Mouse (Mus musculus): ENCODE data around the gene Olfr713. TPM values are rescaled to one million over a fixed set of nuclear protein-coding genes. Genes with fewer than 3 reads are reported as not detected.

The Olfr713 gene
- polyA plus RNA-seq (2014; fragmentation: Nextera tagmentation; extraction: Ambion mirVana): not detected in 2 replicates

DNA sequence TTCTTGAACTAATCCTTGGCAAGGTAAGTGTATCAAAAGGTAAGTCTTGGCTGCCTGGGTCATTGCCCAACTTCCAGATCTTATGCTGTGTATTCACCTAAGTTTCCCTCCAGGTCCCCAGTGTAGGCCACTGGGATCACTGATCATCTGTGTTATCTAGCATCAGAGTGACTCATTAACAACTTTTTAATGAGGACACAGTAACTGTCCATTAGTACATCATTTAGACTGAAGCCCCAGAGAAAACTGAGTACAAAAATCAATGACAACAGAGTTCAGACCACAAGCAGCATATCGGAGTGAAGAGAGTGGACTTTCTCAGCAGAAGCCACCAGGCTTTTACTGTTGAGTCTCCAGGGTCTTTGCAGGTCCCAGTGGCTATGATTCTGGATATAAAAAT is at the start of gene Olfr713:
Olfr713 (plus strand) TSS at position 301 of the 400 bp plus-strand sequence.
- H3K36me3 ChIP-seq (ENCODE audit: control insufficient read depth, insufficient read depth, low read length): no peaks in the 10 kb centered on the region
- H3K9ac ChIP-seq (ENCODE audit: low read length): no peak within 1 kb of the TSS
- no peak within 1 kb of the TSS for H3K27ac ChIP-seq (ENCODE audit: low read depth, low read length)
- DNase-seq (ENCODE audit: low spot score, missing footprints) (no peak), ATAC-seq (ENCODE audit: low FRiP score) (no peak)
- H3K9me3 ChIP-seq (ENCODE audit: control insufficient read depth, low read length): no peaks in the 10 kb centered on the region
- H3K4me3 ChIP-seq (ENCODE audit: low read depth, low read length): no peak within 1 kb of the TSS
- H3K4me1 ChIP-seq (ENCODE audit: control insufficient read depth, insufficient read depth, low read length): no peaks in the 10 kb centered on the region
- H3K4me2 ChIP-seq: no peak within 1 kb of the TSS
- WGBS: 81% methylated on average over 1 of the region's 1 CpGs
- H3K27me3 ChIP-seq (ENCODE audit: control insufficient read depth, insufficient read depth, low read length): no peaks in the 10 kb centered on the region

DNA sequence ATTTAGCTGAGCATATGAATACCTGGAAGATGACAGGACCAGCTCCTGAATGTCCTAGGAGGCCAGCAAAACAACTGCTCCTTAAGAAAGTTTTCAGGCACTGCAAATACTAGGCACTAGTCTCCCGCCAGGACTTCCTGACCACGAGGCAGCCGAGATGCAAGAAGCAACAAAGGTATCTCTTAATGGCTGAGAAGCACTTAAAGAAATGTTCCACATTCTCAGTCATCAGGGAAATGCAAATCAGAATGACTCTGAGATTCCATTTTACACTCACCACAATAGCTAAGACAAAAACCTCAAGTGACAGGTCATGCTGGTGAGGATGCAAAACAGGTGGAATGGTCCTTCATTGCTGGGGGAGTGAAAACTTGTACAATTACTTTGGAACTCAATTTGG is 45.7 kb upstream of the Olfr713 start:
- Histone ChIP-seq H3K9me3 (ENCODE audit: control insufficient read depth, low read length) (no peaks in the 10 kb centered on the region), H3K36me3 (ENCODE audit: control insufficient read depth, insufficient read depth, low read length) (no peaks in the 10 kb centered on the region)
- 83% methylated on average over 3 of the region's 3 CpGs for WGBS

DNA sequence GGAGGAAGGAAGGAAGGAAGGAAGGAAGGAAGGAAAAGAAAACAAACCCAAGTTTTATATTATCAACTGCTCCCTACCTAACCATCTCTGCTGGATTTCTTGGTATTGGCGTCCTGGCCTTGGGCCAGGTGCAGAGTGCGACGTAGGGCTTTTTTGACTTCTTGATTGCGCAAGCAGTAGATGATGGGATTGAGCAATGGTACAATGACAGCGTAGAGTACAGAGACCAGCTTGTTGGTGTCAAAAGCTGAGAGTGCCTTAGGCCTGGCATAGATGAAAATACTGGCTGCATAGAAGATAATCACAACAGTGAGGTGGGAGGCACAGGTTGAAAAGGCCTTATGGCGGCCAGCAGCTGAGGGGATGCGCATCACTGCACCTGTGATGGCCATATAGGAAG is 30.2 kb upstream of the Olfr713 start:
- Histone ChIP-seq H3K27ac (ENCODE audit: low read depth, low read length) (no peak overlapping the region), H3K9me3 (ENCODE audit: control insufficient read depth, low read length) (no peaks in the 10 kb centered on the region), H3K4me1 (ENCODE audit: control insufficient read depth, insufficient read depth, low read length) (no peaks in the 10 kb centered on the region), H3K4me3 (ENCODE audit: low read depth, low read length) (no peak overlapping the region), H3K4me2 (no peak overlapping the region), H3K9ac (ENCODE audit: low read length) (no peak overlapping the region), H3K27me3 (ENCODE audit: control insufficient read depth, insufficient read depth, low read length) (no peaks in the 10 kb centered on the region), H3K36me3 (ENCODE audit: control insufficient read depth, insufficient read depth, low read length) (no peaks in the 10 kb centered on the region)
- WGBS: 90% methylated on average over 7 of the region's 7 CpGs
- no peak for ATAC-seq (ENCODE audit: low FRiP score)
- no peak for DNase-seq (ENCODE audit: low spot score, missing footprints)

More for the DNA sequence above, 45.7 kb upstream of the Olfr713 start:
- Histone ChIP-seq H3K4me3 (ENCODE audit: low read depth, low read length) (no peak overlapping the region), H3K4me1 (ENCODE audit: control insufficient read depth, insufficient read depth, low read length) (no peaks in the 10 kb centered on the region), H3K4me2 (no peak overlapping the region), H3K9ac (ENCODE audit: low read length) (no peak overlapping the region), H3K27me3 (ENCODE audit: control insufficient read depth, insufficient read depth, low read length) (no peaks in the 10 kb centered on the region), H3K27ac (ENCODE audit: low read depth, low read length) (no peak overlapping the region)
- no peak for ATAC-seq (ENCODE audit: low FRiP score)
- no peak for DNase-seq (ENCODE audit: low spot score, missing footprints)

DNA sequence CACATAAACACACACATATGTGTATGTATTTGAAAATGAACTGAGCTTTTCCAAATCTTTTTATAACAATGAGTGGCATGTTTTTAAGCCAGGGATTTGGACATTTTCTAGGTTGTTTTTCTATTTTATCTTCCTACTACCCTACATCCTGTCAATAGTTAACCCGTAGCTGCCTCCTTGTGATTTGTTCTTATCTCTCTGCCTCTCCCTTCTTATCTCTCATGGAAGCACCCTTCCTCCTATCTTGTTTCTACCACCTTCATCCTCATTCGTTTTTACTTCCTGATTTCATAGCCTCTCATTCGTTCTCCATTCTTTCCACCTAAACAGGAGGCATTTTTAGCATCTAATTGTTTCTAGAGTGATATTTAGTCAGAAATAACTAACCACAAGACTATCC is 26.8 kb upstream of the Olfr713 start:
- WGBS: 80% methylated on average over 3 of the region's 3 CpGs
- ATAC-seq (ENCODE audit: low FRiP score) (no peak), DNase-seq (ENCODE audit: low spot score, missing footprints) (no peak)
- H3K27me3 ChIP-seq (ENCODE audit: control insufficient read depth, insufficient read depth, low read length): no peaks in the 10 kb centered on the region
- no peaks in the 10 kb centered on the region for H3K36me3 ChIP-seq (ENCODE audit: control insufficient read depth, insufficient read depth, low read length)
- no peak overlapping the region for H3K4me2 ChIP-seq
- H3K4me3 ChIP-seq (ENCODE audit: low read depth, low read length): no peak overlapping the region
- H3K9ac ChIP-seq (ENCODE audit: low read length): no peak overlapping the region
- H3K27ac ChIP-seq (ENCODE audit: low read depth, low read length): no peak overlapping the region
- H3K4me1 ChIP-seq (ENCODE audit: control insufficient read depth, insufficient read depth, low read length): no peaks in the 10 kb centered on the region
- H3K9me3 ChIP-seq (ENCODE audit: control insufficient read depth, low read length): no peaks in the 10 kb centered on the region

DNA sequence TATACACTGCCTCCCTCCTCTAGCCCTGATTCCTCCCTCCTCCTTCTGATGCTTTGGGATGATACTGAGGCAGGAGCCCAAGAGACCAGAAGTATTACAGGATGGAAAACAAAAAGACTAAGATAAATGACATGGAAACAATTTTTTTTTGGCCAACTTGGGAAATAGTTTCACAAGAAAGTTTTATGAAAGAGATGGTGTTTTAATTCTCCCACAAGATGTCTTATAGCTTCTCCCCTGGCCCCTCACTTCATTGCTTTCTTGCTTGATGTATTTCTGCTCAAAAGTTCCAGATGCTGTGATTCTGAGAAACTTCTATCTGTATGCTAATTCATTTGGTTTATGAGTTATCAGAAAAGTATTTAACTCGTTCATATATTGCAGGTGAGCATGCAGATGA is 25.0 kb upstream of the Olfr713 start, which contains the start of gene Olfr2:
Olfr2 (minus strand) TSS at position 101 of the 400 bp plus-strand sequence.
- 69% methylated on average over 1 of the region's 1 CpGs for WGBS
- H3K9ac ChIP-seq (ENCODE audit: low read length): no peak within 1 kb of the TSS
- ATAC-seq (ENCODE audit: low FRiP score) (no peak), DNase-seq (ENCODE audit: low spot score, missing footprints) (no peak)
- no peak within 1 kb of the TSS for H3K4me2 ChIP-seq
- H3K4me1 ChIP-seq (ENCODE audit: control insufficient read depth, insufficient read depth, low read length): no peaks in the 10 kb centered on the region
- no peaks in the 10 kb centered on the region for H3K36me3 ChIP-seq (ENCODE audit: control insufficient read depth, insufficient read depth, low read length)
- H3K27me3 ChIP-seq (ENCODE audit: control insufficient read depth, insufficient read depth, low read length): no peaks in the 10 kb centered on the region
- H3K9me3 ChIP-seq (ENCODE audit: control insufficient read depth, low read length): no peaks in the 10 kb centered on the region
- H3K4me3 ChIP-seq (ENCODE audit: low read depth, low read length): no peak within 1 kb of the TSS
- H3K27ac ChIP-seq (ENCODE audit: low read depth, low read length): no peak within 1 kb of the TSS

- H3K4me3 ChIP-seq (ENCODE audit: low read depth, low read length): no peak overlapping the region
- H3K27ac ChIP-seq (ENCODE audit: low read depth, low read length): no peak overlapping the region
- H3K4me2 ChIP-seq: no peak overlapping the region
- H3K27me3 ChIP-seq (ENCODE audit: control insufficient read depth, insufficient read depth, low read length): no peaks in the 10 kb centered on the region
- H3K36me3 ChIP-seq (ENCODE audit: control insufficient read depth, insufficient read depth, low read length): no peaks in the 10 kb centered on the region
- no peak for ATAC-seq (ENCODE audit: low FRiP score)
- no peak overlapping the region for H3K9ac ChIP-seq (ENCODE audit: low read length)
- 83% methylated on average over 2 of the region's 2 CpGs for WGBS
- no peak for DNase-seq (ENCODE audit: low spot score, missing footprints)
- H3K4me1 ChIP-seq (ENCODE audit: control insufficient read depth, insufficient read depth, low read length): no peaks in the 10 kb centered on the region
- no peaks in the 10 kb centered on the region for H3K9me3 ChIP-seq (ENCODE audit: control insufficient read depth, low read length)
These were observed 9.1 kb downstream of the Olfr713 start for GRCm38 (mm10) chr7:107039934-107040563.

- Histone ChIP-seq H3K9me3 (ENCODE audit: control insufficient read depth, low read length) (no peaks in the 10 kb centered on the region), H3K27ac (ENCODE audit: low read depth, low read length) (no peak overlapping the region), H3K9ac (ENCODE audit: low read length) (no peak overlapping the region), H3K36me3 (ENCODE audit: control insufficient read depth, insufficient read depth, low read length) (no peaks in the 10 kb centered on the region), H3K4me1 (ENCODE audit: control insufficient read depth, insufficient read depth, low read length) (no peaks in the 10 kb centered on the region), H3K27me3 (ENCODE audit: control insufficient read depth, insufficient read depth, low read length) (no peaks in the 10 kb centered on the region), H3K4me3 (ENCODE audit: low read depth, low read length) (no peak overlapping the region), H3K4me2 (no peak overlapping the region)
- ATAC-seq (ENCODE audit: low FRiP score) (no peak), DNase-seq (ENCODE audit: low spot score, missing footprints) (no peak)
- 89% methylated on average over 3 of the region's 3 CpGs for WGBS
These were observed 12.2 kb downstream of the Olfr713 start for GRCm38 (mm10) chr7:107043136-107043535.

DNA sequence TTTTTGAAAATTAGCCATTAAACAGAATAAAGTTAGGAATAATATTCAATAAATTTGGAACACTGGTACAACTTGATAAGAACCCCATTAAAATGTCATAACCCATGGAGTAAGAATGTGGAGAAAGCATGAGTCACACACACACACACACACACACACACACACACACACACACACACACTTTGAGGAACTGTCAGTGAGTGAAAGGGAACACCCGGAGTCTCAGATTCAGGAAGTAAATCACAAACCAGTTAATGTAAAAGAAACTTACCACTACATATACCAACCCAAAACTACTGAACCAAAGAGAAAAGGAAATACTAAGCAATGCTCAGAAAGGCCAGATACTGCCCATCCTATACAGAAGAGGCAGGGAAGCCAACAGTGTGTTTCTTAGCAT is 13.4 kb downstream of the Olfr713 start:
- no peak for ATAC-seq (ENCODE audit: low FRiP score)
- 88% methylated on average over 1 of the region's 1 CpGs for WGBS

DNA sequence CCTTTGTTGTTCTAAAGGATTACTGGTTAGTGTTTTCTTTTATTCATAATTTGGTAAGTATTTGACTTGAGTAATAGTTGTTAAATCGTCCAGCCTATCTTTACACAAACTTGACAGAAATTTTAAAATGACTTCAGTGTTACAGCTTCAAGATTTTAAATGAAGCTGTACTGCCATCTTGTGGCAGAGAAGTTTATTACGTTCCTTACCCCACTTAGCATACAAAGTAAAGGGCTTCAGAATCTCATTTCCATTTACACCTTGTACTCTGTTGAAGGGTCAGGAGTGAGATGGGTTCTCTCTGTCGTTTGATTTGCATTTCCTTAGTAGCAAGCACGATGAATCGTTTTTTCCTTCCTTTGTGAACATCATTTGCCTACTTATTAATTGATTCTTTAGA is 14.9 kb downstream of the Olfr713 start:
- Histone ChIP-seq H3K4me1 (ENCODE audit: control insufficient read depth, insufficient read depth, low read length) (no peaks in the 10 kb centered on the region), H3K4me2 (no peak overlapping the region), H3K27ac (ENCODE audit: low read depth, low read length) (no peak overlapping the region), H3K9me3 (ENCODE audit: control insufficient read depth, low read length) (no peaks in the 10 kb centered on the region), H3K36me3 (ENCODE audit: control insufficient read depth, insufficient read depth, low read length) (no peaks in the 10 kb centered on the region), H3K27me3 (ENCODE audit: control insufficient read depth, insufficient read depth, low read length) (no peaks in the 10 kb centered on the region), H3K4me3 (ENCODE audit: low read depth, low read length) (no peak overlapping the region), H3K9ac (ENCODE audit: low read length) (no peak overlapping the region)
- DNase-seq (ENCODE audit: low spot score, missing footprints): peak; percentile 95
- ATAC-seq (ENCODE audit: low FRiP score): peak; percentile 82
- WGBS: 5% methylated on average over 5 of the region's 5 CpGs

More for the DNA sequence above, 13.4 kb downstream of the Olfr713 start:
- Histone ChIP-seq H3K4me3 (ENCODE audit: low read depth, low read length) (no peak overlapping the region), H3K9ac (ENCODE audit: low read length) (no peak overlapping the region), H3K4me1 (ENCODE audit: control insufficient read depth, insufficient read depth, low read length) (no peaks in the 10 kb centered on the region), H3K27ac (ENCODE audit: low read depth, low read length) (no peak overlapping the region), H3K9me3 (ENCODE audit: control insufficient read depth, low read length) (no peaks in the 10 kb centered on the region), H3K36me3 (ENCODE audit: control insufficient read depth, insufficient read depth, low read length) (no peaks in the 10 kb centered on the region), H3K4me2 (no peak overlapping the region), H3K27me3 (ENCODE audit: control insufficient read depth, insufficient read depth, low read length) (no peaks in the 10 kb centered on the region)
- DNase-seq (ENCODE audit: low spot score, missing footprints): no peak

Data from midbrain, embryonic 11.5 days (tissue).